Mouse (Mus musculus) neural tube, embryonic 12.5 days (tissue): ENCODE measurements at regions not wholly inside any gene's neighbourhood (a gene's known extent, or its start where the extent isn't known, plus 50 kb on each side); places are given as distances from the start of the nearest gene placed in this dataset.
A peak's percentile ranks its signal among the peaks of the same experiment; 100 is the strongest.

Experiments
- ATAC-seq: fragments of 200-750 bp; cut with Nextera tagmentation; 2 replicates; pipeline ENCODE4 v1.8.0; 2017; ENCODE audit warnings: low read depth, mild to moderate bottlenecking, moderate TSS enrichment, moderate library complexity; ENCODE audit not compliant: low FRiP score
- H3K27ac ChIP-seq: fragments of 300-500 bp; sonication (generic); 2 replicates; pipeline ENCODE4 v1.5.1; 2016
- H3K27me3 ChIP-seq: fragments of 300-500 bp; sonication (generic); replicated peaks from 2 replicates; pipeline ENCODE4 v1.6.1; 2016; ENCODE audit warnings: mild to moderate bottlenecking
- H3K36me3 ChIP-seq: fragments of 300-500 bp; sonication (generic); 2 replicates; pipeline ENCODE4 v1.6.1; 2016; ENCODE audit warnings: mild to moderate bottlenecking
- H3K4me1 ChIP-seq: fragments of 300-500 bp; sonication (generic); 2 replicates; pipeline ENCODE4 v1.6.1; 2016
- H3K4me2 ChIP-seq: fragments of 300-500 bp; sonication (generic); replicated peaks from 2 replicates; pipeline ENCODE4 v1.6.1; 2016; ENCODE audit warnings: mild to moderate bottlenecking
- H3K4me3 ChIP-seq: fragments of 300-500 bp; sonication (generic); 2 replicates; pipeline ENCODE4 v1.5.1; 2016
- H3K9ac ChIP-seq: fragments of 300-500 bp; sonication (generic); 2 replicates; pipeline ENCODE4 v1.6.1; 2016; ENCODE audit warnings: mild to moderate bottlenecking
- H3K9me3 ChIP-seq: fragments of 300-500 bp; sonication (generic); 2 replicates; pipeline ENCODE4 v1.6.1; 2016; ENCODE audit warnings: mild to moderate bottlenecking
- WGBS: fragments of 180-500 bp; shearing (Covaris S2); methylation state at CpG from one replicate; pipeline ENCODE4 v1.1.7; 2016; 5-methylcytosine and 5-hydroxymethylcytosine counted together

GRCm38 (mm10) chr4:110128918-110129317 is 151.1 kb downstream of the Dmrta2 start:
- no peaks in the 10 kb centered on the region for H3K36me3 ChIP-seq
- H3K4me2 ChIP-seq: no peak overlapping the region
- H3K4me3 ChIP-seq: no peak overlapping the region
- H3K9ac ChIP-seq: no peak overlapping the region
- H3K4me1 ChIP-seq: peaks cover 20% of the 10 kb centered on the region
- peak; percentile 82 for ATAC-seq
- 0 out of 2 replicates have a peak overlapping the region, but pooled peaks have one; percentile 51 for H3K27ac ChIP-seq
- H3K9me3 ChIP-seq: no peaks in the 10 kb centered on the region
- H3K27me3 ChIP-seq: no peaks in the 10 kb centered on the region
- WGBS: 7% methylated on average over 1 of the region's 1 CpGs

GRCm38 (mm10) chr4:110129518-110129917 is 151.7 kb downstream of the Dmrta2 start:
- peak overlapping the region; percentile 51; the same call in 1 of the 2 replicates for H3K27ac ChIP-seq
- H3K9ac ChIP-seq: no peak overlapping the region
- H3K4me1 ChIP-seq: peaks cover 26% of the 10 kb centered on the region
- no peaks in the 10 kb centered on the region for H3K36me3 ChIP-seq
- peak; percentile 86 for ATAC-seq
- no peak overlapping the region for H3K4me3 ChIP-seq
- no peaks in the 10 kb centered on the region for H3K9me3 ChIP-seq
- 32% methylated on average over 3 of the region's 3 CpGs for WGBS
- H3K4me2 ChIP-seq: no peak overlapping the region
- no peaks in the 10 kb centered on the region for H3K27me3 ChIP-seq

GRCm38 (mm10) chr4:110132061-110132460 is 154.2 kb downstream of the Dmrta2 start:
- H3K36me3 ChIP-seq: no peaks in the 10 kb centered on the region
- no peak overlapping the region for H3K9ac ChIP-seq
- H3K9me3 ChIP-seq: no peaks in the 10 kb centered on the region
- 65% methylated on average over 4 of the region's 4 CpGs for WGBS
- H3K4me3 ChIP-seq: no peak overlapping the region
- no peak overlapping the region for H3K27ac ChIP-seq
- H3K4me1 ChIP-seq: peaks cover 18% of the 10 kb centered on the region
- H3K4me2 ChIP-seq: no peak overlapping the region
- no peak for ATAC-seq
- H3K27me3 ChIP-seq: no peaks in the 10 kb centered on the region

- H3K9me3 ChIP-seq: no peaks in the 10 kb centered on the region
- H3K4me3 ChIP-seq: no peak overlapping the region
- no peak overlapping the region for H3K9ac ChIP-seq
- ATAC-seq: no peak
- H3K4me2 ChIP-seq: no peak overlapping the region
- WGBS: 50% methylated on average over 7 of the region's 7 CpGs
- H3K36me3 ChIP-seq: no peaks in the 10 kb centered on the region
- H3K27me3 ChIP-seq: no peaks in the 10 kb centered on the region
- no peak overlapping the region for H3K27ac ChIP-seq
- peaks cover 17% of the 10 kb centered on the region for H3K4me1 ChIP-seq
Observed at GRCm38 (mm10) chr4:110134036-110134435, 156.2 kb downstream of the Dmrta2 start.

GRCm38 (mm10) chr4:110145229-110145628 is 167.4 kb downstream of the Dmrta2 start:
- Histone ChIP-seq H3K27me3 (no peaks in the 10 kb centered on the region), H3K9me3 (no peaks in the 10 kb centered on the region), H3K27ac (no peak overlapping the region), H3K4me3 (no peak overlapping the region), H3K4me2 (no peak overlapping the region), H3K4me1 (no peaks in the 10 kb centered on the region), H3K9ac (no peak overlapping the region), H3K36me3 (no peaks in the 10 kb centered on the region)
- no peak for ATAC-seq
- WGBS: 93% methylated on average over 1 of the region's 1 CpGs

- Histone ChIP-seq H3K9me3 (no peaks in the 10 kb centered on the region), H3K27me3 (no peaks in the 10 kb centered on the region), H3K36me3 (no peaks in the 10 kb centered on the region), H3K4me1 (peaks cover 23% of the 10 kb centered on the region), H3K4me2 (peak overlapping the region; percentile 37), H3K4me3 (no peak overlapping the region), H3K27ac (peak overlapping the region; percentile 66), H3K9ac (0 out of 2 replicates have a peak overlapping the region, but pooled peaks have one; percentile 1)
- 7% methylated on average over 15 of the region's 15 CpGs for WGBS
- ATAC-seq: peak; percentile 92
Observed at GRCm38 (mm10) chr4:110152103-110152946, 174.5 kb downstream of the Dmrta2 start.
